10 mouse cellular contexts compared by ENCODE assay signal in the genomic region with DNA sequence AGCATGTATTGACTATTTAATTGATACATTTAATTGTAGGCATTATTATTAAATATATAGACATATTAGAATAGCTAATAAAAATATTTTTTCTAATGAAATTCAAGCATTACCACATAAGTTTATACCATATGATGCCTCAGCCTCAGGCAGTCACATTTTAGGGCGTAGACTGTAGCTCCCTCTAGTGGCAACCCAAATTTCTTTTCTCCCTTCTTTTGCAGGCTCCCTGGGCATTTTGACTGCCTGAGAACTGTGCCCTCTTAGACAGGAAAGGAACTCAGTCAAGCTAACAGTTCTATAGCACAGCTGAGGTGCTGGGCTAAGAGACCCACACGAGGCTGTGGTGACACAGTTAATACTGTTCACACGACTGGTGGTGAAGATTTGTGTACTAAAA. TPM values are rescaled to one million over a fixed set of nuclear protein-coding genes. Genes with fewer than 3 reads are reported as not detected.
DNase-seq lines count a peak whose midpoint lies in the region; ATAC-seq lines count a peak whose summit lies in the region.
"Had no signal": no experiment of that assay in that cellular context is flagged by ENCODE, and none has a peak within 500 bp of the region (broad histone marks: within the 10 kb centered on the region; RNA-seq: fewer than 3 reads in every experiment).

No protein-coding gene starts in this region.

- H3K4me2 ChIP-seq in intestine, embryonic 14.5 days (ENCODE audit: low read length): no peak overlapping the region
- H3K4me2 ChIP-seq in intestine, embryonic 16.5 days (ENCODE audit: low read depth, low read length): no peak overlapping the region
- H3K4me2 ChIP-seq in midbrain, embryonic 11.5 days: no peak overlapping the region
- no peak overlapping the region for H3K4me2 ChIP-seq in stomach, embryonic 14.5 days (replicated peaks; ENCODE audit: low read depth, low read length)
- H3K4me2 ChIP-seq: embryonic facial prominence, embryonic 12.5 days had no signal

- H3K4me1 ChIP-seq in intestine, embryonic 14.5 days (replicated peaks; ENCODE audit: control insufficient read depth, insufficient read depth, low read length): no peaks in the 10 kb centered on the region; the same call in 1 of the 2 replicates
- H3K4me1 ChIP-seq in intestine, embryonic 16.5 days (ENCODE audit: control insufficient read depth, insufficient read depth, low read length): peaks cover 3% of the 10 kb centered on the region
- H3K4me1 ChIP-seq in midbrain, embryonic 11.5 days (ENCODE audit: control insufficient read depth, insufficient read depth, low read length): no peaks in the 10 kb centered on the region
- no peaks in the 10 kb centered on the region for H3K4me1 ChIP-seq in stomach, embryonic 14.5 days (ENCODE audit: control insufficient read depth, insufficient read depth, low read length)

- H3K9me3 ChIP-seq in intestine, embryonic 14.5 days (ENCODE audit: control insufficient read depth, low read length): no peaks in the 10 kb centered on the region
- no peaks in the 10 kb centered on the region for H3K9me3 ChIP-seq in intestine, embryonic 16.5 days (ENCODE audit: control insufficient read depth, low read length)
- no peaks in the 10 kb centered on the region for H3K9me3 ChIP-seq in midbrain, embryonic 11.5 days (ENCODE audit: control insufficient read depth, low read length)
- H3K9me3 ChIP-seq in stomach, embryonic 14.5 days (ENCODE audit: control insufficient read depth, low read depth, low read length): no peaks in the 10 kb centered on the region
- H3K9me3 ChIP-seq: embryonic facial prominence, embryonic 12.5 days; megakaryocyte, embryonic 14.5 days had no signal

- WGBS in intestine, embryonic 14.5 days: 4% methylated on average over 3 of the region's 3 CpGs
- WGBS in intestine, embryonic 16.5 days: 9% methylated on average over 3 of the region's 3 CpGs
- WGBS in midbrain, embryonic 11.5 days: 11% methylated on average over 3 of the region's 3 CpGs
- 2% methylated on average over 3 of the region's 3 CpGs for WGBS in stomach, embryonic 14.5 days

- H3K27ac ChIP-seq in intestine, embryonic 14.5 days (ENCODE audit: low read depth): no peak overlapping the region
- no peak overlapping the region for H3K27ac ChIP-seq in intestine, embryonic 16.5 days (ENCODE audit: low read length)
- no peak overlapping the region for H3K27ac ChIP-seq in midbrain, embryonic 11.5 days (ENCODE audit: low read depth, low read length)
- no peak overlapping the region for H3K27ac ChIP-seq in stomach, embryonic 14.5 days (ENCODE audit: low read length)
- H3K27ac ChIP-seq: embryonic facial prominence, embryonic 12.5 days had no signal

- no peak for ATAC-seq in intestine, embryonic 14.5 days (replicated peaks; ENCODE audit: low FRiP score, low TSS enrichment, low read depth)
- ATAC-seq in intestine, embryonic 16.5 days: no peak
- ATAC-seq in midbrain, embryonic 11.5 days (ENCODE audit: low FRiP score): peak; percentile 73
- ATAC-seq in stomach, embryonic 14.5 days (ENCODE audit: insufficient number of reproducible peaks, insufficient read depth, low FRiP score, low read depth): peak; percentile 63; the same call in 1 of the 2 replicates

- no peak overlapping the region for H3K4me3 ChIP-seq in intestine, embryonic 14.5 days (ENCODE audit: low read depth, low read length)
- H3K4me3 ChIP-seq in intestine, embryonic 16.5 days (ENCODE audit: low read length): no peak overlapping the region
- H3K4me3 ChIP-seq in midbrain, embryonic 11.5 days (ENCODE audit: low read depth, low read length): no peak overlapping the region
- no peak overlapping the region for H3K4me3 ChIP-seq in stomach, embryonic 14.5 days (ENCODE audit: low read depth, low read length)
- H3K4me3 ChIP-seq: embryonic facial prominence, embryonic 12.5 days; megakaryocyte, embryonic 14.5 days had no signal

- peak; percentile 69 for DNase-seq in intestine, embryonic 14.5 days (ENCODE audit: low spot score)
- peak; percentile 37 for DNase-seq in Muller cell, postnatal 12 days (ENCODE audit: inconsistent ontology term)
- peak; percentile 43 to 64 for DNase-seq in cerebellum, postnatal 25 days
- peak; percentile 69 for DNase-seq in heart, postnatal 4 days
- DNase-seq in layer of hippocampus, postnatal 10 days (ENCODE audit: low spot score in 2 of 2): peak; percentile 52 to 73
- peak; percentile 96 for DNase-seq in midbrain, embryonic 11.5 days (ENCODE audit: low spot score, missing footprints)

- H3K27me3 ChIP-seq in intestine, embryonic 14.5 days (replicated peaks; ENCODE audit: control insufficient read depth, insufficient read depth, low read length): no peaks in the 10 kb centered on the region
- H3K27me3 ChIP-seq in intestine, embryonic 16.5 days (replicated peaks; ENCODE audit: control insufficient read depth, insufficient read depth, low read length): no peaks in the 10 kb centered on the region
- no peaks in the 10 kb centered on the region for H3K27me3 ChIP-seq in midbrain, embryonic 11.5 days (ENCODE audit: control insufficient read depth, insufficient read depth, low read length)
- no peaks in the 10 kb centered on the region for H3K27me3 ChIP-seq in stomach, embryonic 14.5 days (ENCODE audit: control insufficient read depth, insufficient read depth, low read length)
- H3K27me3 ChIP-seq: embryonic facial prominence, embryonic 12.5 days had no signal

- H3K36me3 ChIP-seq in intestine, embryonic 14.5 days (ENCODE audit: control insufficient read depth, insufficient read depth, low read length): no peaks in the 10 kb centered on the region
- H3K36me3 ChIP-seq in intestine, embryonic 16.5 days (ENCODE audit: control insufficient read depth, insufficient read depth, low read length): no peaks in the 10 kb centered on the region
- no peaks in the 10 kb centered on the region for H3K36me3 ChIP-seq in midbrain, embryonic 11.5 days (ENCODE audit: control insufficient read depth, insufficient read depth, low read length)
- H3K36me3 ChIP-seq in stomach, embryonic 14.5 days (ENCODE audit: control insufficient read depth, insufficient read depth, low read length): no peaks in the 10 kb centered on the region
- H3K36me3 ChIP-seq: embryonic facial prominence, embryonic 12.5 days had no signal

- no peak overlapping the region for H3K9ac ChIP-seq in intestine, embryonic 14.5 days (ENCODE audit: low read length)
- H3K9ac ChIP-seq in intestine, embryonic 16.5 days (ENCODE audit: low read depth, low read length): no peak overlapping the region
- no peak overlapping the region for H3K9ac ChIP-seq in midbrain, embryonic 11.5 days (ENCODE audit: low read length)
- no peak overlapping the region for H3K9ac ChIP-seq in stomach, embryonic 14.5 days (replicated peaks; ENCODE audit: low read depth, low read length)
- H3K9ac ChIP-seq: embryonic facial prominence, embryonic 12.5 days had no signal

RNA-seq across cellular contexts. Expression of gene Rassf6, which starts 12.3 kb away (rescaled TPM):
- 11.7 and 12.0 TPM in 2 replicates for polyA plus RNA-seq in intestine, embryonic 14.5 days (2014; fragmentation: Nextera tagmentation; extraction: Ambion mirVana)
- polyA plus RNA-seq in intestine, embryonic 16.5 days (2015; fragmentation: Nextera tagmentation; extraction: Ambion mirVana): 37.9 and 43.5 TPM in 2 replicates
- under 1 TPM; 0.17 to 0.23 TPM for total RNA-seq in heart, postnatal 4 days (2021)
- 1 to 10 TPM; 1.0 to 1.8 TPM for total RNA-seq in layer of hippocampus, postnatal 10 days (2021)
- 0.27 and 0.34 TPM in 2 replicates for polyA plus RNA-seq in midbrain, embryonic 11.5 days (2014; fragmentation: Nextera tagmentation; extraction: Ambion mirVana)
- 5.5 and 5.8 TPM in 2 replicates for polyA plus RNA-seq in stomach, embryonic 14.5 days (2014; fragmentation: Nextera tagmentation; extraction: Ambion mirVana)

Comparison
In these comparisons a context has a peak if more than half of its experiments do, and no peak if none do; other contexts are left out.
1. ATAC-seq: peak in midbrain, embryonic 11.5 days (single experiment) and stomach, embryonic 14.5 days (single experiment); none in intestine, embryonic 14.5 days (single experiment) and intestine, embryonic 16.5 days (single experiment).
2. DNase-seq: peak in every context shown above with its lines; median percentile 96 in midbrain, embryonic 11.5 days; 69 in intestine, embryonic 14.5 days; 69 in heart, postnatal 4 days; 62 in layer of hippocampus, postnatal 10 days; 54 in cerebellum, postnatal 25 days; 37 in Muller cell, postnatal 12 days.